Mouse (Mus musculus) cerebellum, adult 11-12 months (tissue): Measurements from ENCODE around the gene Plekhh2.

Source experiments
- DNase-seq: peaks from one replicate; pipeline ENCODE4 v3.0.0; 2022

Plekhh2 gene

GRCm38 (mm10) chr17:84511682-84512515, at the start of gene Plekhh2:
Plekhh2 (plus strand) TSS chr17:84511895.
- DNase-seq = peak; percentile 36

GRCm38 (mm10) chr17:84465753-84466608, 45.7 kb upstream of the Plekhh2 start, which contains the start of gene Thada:
Thada (minus strand) TSS chr17:84466205.
- peak; percentile 96 for DNase-seq

GRCm38 (mm10) chr17:84474312-84474711, 37.4 kb upstream of the Plekhh2 start:
- DNase-seq = no peak

GRCm38 (mm10) chr17:84477176-84477575, 34.5 kb upstream of the Plekhh2 start:
- DNase-seq = no peak

GRCm38 (mm10) chr17:84478276-84478675, 33.4 kb upstream of the Plekhh2 start:
- DNase-seq = peak; percentile 26

GRCm38 (mm10) chr17:84480464-84481355, 31.0 kb upstream of the Plekhh2 start:
- no peak for DNase-seq

- no peak for DNase-seq
Measured at GRCm38 (mm10) chr17:84482831-84483230, 28.9 kb upstream of the Plekhh2 start.

- no peak for DNase-seq
Measured at GRCm38 (mm10) chr17:84483673-84484320, 27.9 kb upstream of the Plekhh2 start.

- DNase-seq = no peak
Measured at GRCm38 (mm10) chr17:84487415-84487814, 24.3 kb upstream of the Plekhh2 start.

- no peak for DNase-seq
Measured at GRCm38 (mm10) chr17:84492255-84492880, 19.3 kb upstream of the Plekhh2 start.

- DNase-seq = no peak
Measured at GRCm38 (mm10) chr17:84497026-84497425, 14.7 kb upstream of the Plekhh2 start.

GRCm38 (mm10) chr17:84497559-84497958, 14.1 kb upstream of the Plekhh2 start:
- no peak for DNase-seq

GRCm38 (mm10) chr17:84497972-84498604, 13.6 kb upstream of the Plekhh2 start:
- DNase-seq = no peak

- no peak for DNase-seq
Measured at GRCm38 (mm10) chr17:84498639-84499038, 13.1 kb upstream of the Plekhh2 start.

- DNase-seq = no peak
Measured at GRCm38 (mm10) chr17:84502341-84502740, 9.4 kb upstream of the Plekhh2 start.

- no peak for DNase-seq
Measured at GRCm38 (mm10) chr17:84505922-84506321, 5.8 kb upstream of the Plekhh2 start.

GRCm38 (mm10) chr17:84508736-84509135, 3.0 kb upstream of the Plekhh2 start:
- DNase-seq = no peak

GRCm38 (mm10) chr17:84509176-84509575, 2.5 kb upstream of the Plekhh2 start:
- no peak for DNase-seq

- no peak for DNase-seq
Measured at GRCm38 (mm10) chr17:84510355-84510754, 1.3 kb upstream of the Plekhh2 start.

- DNase-seq = no peak
Measured at GRCm38 (mm10) chr17:84510961-84511639, 595 bp upstream of the Plekhh2 start.
